Mouse (Mus musculus) fibroblast of lung, adult 2 months (primary cell): ENCODE measurements around the gene Gm21905.

ENCODE experiments used
- DNase-seq: peaks from one replicate; pipeline ENCODE4 v3.0.0-alpha.2; 2011; ENCODE audit warnings: low read depth

Gene Gm21905

DNA sequence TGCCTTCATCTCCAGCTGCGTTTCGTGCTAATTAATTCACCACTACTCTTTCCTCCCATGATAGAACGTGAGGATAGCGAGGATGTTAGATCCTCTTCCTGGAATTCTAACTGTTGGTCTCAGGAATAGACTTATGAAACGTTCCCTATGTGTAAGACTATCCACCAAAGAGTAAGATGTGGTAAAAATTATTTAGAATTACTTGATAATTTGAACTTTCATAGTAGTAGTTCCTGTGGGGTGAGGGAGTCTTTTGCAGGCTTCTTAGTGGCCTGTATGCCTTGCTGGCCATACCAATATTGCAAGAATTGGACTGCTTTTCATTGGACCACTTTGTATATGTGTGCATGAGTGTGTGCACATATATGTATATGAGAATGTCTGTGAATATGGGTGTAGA lies at the start of gene Gm21905:
Gene Gm21905 (minus strand): TSS at position 101 of the 400 bp plus-strand sequence.
- no peak for DNase-seq

DNA sequence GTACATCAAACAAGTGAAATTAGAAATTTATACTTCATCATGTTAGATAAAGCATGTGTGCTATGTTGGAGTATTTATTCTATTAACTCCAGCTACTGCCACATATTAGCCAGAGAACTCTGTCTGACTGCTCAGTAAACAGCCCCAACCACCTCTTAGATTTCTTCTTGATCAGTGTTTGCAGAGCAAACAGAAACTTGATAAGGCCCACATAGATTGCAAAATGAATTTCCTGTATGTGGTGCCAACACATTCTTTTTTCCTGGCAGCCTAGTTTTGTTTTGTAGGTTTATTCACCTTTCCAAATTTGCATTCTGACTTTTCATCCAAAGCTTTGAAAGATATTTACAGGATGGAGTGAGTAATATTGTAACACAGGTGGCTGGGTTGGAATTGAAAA lies 44.2 kb upstream of the Gm21905 start:
- DNase-seq = no peak

DNA sequence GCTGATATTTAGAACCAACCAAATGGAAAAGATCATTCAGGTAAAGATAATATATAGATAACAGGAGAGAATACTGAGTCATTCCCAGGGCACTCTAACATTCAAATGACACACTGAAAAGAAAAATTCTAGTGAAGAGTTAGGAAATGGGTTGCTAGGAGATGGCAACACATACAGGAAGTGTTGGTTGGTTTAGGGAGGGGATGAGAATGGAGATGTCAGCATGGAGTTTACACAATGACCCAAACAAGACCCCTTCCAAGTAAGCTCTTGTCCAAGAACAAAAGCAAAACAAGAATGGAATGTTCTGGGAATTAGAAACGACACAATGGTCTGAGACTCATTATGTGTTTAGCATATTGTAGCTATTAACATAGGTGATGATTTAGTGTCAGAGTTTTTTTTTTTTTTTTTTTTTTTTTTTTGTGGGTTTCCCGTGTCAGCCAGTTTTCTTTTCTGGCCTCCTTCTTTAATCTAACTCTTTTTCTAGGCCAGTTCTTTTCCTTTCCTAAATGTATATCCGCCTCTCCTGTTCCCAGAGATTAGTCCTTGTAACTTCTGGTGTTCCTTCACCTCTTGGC lies 35.8 kb upstream of the Gm21905 start:
- no peak for DNase-seq

DNA sequence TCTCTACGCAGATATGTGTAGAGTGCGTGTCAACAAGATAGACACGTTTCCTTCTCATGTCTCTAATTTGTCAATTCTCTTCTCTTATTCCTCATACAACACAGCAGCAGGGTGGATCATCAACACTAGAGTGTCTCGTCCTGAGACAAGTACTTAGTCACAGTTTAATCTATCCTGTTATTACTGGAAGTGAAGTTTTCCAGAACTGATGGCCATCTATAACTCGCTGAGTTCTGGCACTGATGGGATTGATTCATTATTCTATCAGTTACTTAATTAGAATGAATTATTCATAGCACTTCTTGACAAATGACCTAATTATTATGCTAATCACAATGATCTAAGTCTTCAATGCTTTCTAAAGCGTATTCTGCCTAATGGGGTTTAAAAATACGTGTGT lies 23.3 kb upstream of the Gm21905 start:
- no peak for DNase-seq

DNA sequence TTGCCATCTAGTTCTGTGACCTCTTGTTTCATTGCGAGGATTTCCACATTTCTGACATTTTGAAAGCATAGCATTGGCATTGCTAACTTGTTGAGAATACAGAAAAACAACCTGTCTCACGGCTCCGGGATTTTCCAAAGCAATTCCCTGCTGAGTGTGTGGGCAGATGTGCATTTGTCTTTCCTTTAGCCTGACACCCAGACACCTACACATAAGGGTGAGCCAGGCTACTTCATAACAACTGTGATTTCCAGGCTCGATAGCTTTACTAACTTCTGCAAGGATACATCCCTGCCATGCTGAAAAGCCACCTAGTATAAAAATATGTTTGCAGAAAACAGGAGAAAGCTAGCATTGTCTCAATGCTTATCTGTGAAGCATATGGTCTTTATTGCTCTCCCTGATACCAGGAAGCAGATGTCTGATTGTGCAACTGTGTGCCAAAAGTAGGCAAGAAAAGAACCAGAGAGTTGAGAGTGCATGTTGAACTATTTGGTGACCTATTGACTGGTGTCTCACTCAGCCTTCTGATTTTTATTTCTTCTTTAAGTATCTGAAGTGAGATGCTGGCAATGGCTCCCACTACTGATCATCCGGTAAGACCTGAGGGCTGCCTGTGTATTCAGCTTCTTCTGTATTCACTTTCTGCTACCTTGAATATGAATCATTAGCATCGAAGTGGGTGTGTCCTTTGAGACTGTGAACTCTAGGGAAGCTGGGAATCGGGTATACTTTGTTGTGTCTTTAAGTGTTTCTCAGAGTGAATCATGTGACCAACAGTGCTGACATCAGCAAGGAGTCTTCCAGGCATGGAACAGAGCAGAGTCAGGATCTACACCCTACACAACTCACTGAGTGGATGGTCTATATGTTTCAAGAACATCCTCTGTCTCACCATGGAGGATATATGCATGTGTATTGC lies 15.7 kb upstream of the Gm21905 start:
- no peak for DNase-seq

DNA sequence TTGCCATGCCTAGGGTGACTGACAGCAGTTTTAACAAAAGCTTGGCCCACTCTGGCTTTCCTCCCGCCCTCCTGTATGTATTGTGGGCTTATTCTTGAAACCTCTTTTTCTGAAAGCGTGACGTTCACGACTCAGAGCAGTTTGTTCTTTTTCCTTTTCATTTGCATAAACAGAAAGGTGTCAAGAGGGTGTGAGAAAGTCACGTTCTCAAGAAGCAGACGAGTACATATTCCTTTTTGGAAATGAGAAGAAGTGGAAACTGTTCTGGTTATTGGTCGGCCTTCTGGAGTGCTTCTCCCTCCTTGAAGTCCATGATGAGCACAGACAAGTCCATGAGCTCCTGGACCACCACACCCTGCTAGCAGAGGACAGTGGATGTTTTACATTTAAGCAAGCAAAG lies 9.3 kb upstream of the Gm21905 start:
- no peak for DNase-seq

DNA sequence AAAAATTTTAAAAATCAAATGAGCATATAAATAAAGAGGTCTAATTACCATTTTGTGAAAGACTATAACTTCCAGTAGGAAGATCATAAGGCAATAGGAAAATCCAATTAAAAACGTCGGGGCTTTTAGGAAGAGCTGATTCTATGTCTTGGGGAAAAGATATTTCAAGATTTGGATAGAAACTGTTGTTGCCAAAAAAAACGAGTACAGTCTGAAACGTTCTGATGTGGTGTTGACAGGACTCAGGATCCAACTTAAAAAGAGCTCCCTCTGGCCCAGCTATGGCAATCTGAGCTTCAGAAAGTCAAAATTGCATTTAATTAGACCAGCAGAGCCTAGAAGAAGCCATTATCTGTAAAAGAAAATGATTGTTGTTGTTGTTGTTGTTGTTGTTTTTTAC lies 7.9 kb upstream of the Gm21905 start:
- no peak for DNase-seq

DNA sequence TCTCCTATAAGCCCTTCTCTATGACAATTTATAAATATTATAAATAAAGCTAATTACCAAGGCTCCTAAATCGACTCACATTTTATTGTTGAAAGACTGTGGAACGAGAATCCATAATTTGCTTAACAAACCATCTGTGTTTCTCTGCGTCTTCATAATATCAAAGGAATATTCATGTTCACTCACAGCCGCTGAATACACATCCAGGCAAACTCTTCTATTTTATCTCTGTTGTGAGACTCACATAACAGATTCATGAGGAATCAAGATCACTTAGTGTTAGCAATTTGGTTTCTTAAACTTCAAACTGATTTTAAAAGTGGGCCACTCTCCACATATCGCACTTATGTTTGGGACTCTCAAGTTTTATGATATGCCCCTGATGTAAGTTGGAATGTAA lies 1.9 kb upstream of the Gm21905 start:
- no peak for DNase-seq

DNA sequence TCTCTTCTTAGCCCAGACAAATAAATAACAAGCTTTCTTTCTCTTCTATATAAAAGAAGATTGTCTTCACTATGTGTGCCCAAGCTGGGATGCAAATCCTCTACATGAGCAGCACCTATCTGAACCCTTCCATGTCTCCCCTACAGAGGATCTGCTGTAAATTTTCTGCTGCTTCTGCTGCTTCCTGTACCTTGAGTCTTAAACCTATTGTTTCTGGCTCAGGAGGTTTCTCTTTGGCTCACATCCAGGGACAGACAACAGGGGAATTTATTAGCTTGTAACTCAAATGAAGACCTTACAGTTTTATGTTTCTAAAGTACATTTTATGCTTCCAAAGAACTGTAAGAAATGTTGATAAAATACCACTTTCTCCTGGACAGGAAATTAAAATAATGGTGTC lies 785 bp upstream of the Gm21905 start:
- no peak for DNase-seq

DNA sequence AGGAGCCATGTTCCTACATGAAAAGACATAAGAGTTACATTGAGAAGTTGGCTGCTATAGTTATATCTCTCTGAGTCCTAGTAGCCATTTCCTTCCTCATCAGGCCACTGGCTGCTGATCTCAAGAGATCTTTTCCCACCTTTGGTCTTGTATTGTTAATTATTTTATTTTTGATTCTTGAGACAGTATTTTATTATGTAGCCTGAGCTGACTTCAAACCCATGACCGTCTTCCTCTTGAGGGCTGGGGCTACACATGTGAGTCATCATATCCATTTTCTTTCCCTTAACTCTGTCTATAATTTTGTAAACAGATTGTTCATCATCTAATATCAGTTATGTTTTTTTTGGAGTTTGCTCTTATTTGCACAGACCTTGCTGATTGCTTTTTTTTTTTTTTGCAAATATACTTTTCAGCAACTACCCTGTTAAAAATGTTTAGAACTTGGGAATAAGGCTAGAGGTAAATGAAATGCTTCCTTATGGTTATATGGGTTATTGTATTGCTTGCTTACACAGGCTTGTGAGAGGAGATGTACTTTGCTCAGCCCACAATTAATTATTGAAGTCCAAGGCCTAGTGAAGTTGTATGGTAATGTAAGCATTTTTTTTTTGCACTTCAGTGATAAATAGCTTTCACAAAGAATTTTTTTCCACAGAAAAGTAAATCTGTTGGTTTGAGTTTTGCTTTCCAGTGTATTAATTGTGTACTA lies 2.0 kb downstream of the Gm21905 start:
- no peak for DNase-seq

DNA sequence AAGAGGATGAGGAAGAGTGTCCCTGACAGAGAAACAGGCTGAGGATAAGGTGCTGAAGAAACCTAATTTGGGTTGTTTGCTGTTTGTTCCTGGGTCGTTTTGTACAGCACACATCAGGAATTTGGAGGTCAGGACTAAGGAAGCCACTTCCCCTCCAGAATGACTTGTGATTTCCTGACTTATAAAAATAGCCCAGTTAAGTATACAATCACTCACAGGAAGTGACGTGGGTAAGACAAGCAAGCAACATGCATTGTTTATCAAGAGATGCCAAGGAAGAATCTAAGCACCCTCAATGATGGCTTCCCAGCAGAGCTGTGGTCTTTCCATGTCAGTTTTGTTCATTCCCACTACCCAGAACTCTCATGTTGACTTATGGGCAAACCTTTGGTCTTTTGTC lies 3.0 kb downstream of the Gm21905 start:
- no peak for DNase-seq

DNA sequence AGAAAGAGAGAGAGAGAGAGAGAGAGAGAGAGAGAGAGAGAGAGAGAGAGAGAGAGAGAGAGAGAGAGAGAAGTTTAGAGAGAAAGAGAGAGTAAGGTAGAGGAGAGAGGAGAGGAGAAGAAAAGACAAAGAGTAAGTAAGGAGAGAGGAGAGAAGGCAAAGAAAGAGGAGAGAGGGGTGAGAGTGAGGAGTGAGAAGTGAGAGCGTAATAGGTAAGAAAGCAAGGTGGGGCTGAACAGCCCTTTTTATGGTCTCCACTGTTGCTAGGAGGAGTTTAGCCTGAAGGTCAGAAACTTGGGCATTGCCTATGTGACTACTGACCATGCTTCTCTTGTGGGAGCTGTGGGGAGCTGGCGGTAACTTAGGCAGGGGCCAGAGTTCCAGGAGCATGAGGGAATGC lies 4.9 kb downstream of the Gm21905 start, which contains the start of gene Gm5108:
Gene Gm5108 (plus strand): TSS at position 301 of the 400 bp plus-strand sequence.
- no peak for DNase-seq

DNA sequence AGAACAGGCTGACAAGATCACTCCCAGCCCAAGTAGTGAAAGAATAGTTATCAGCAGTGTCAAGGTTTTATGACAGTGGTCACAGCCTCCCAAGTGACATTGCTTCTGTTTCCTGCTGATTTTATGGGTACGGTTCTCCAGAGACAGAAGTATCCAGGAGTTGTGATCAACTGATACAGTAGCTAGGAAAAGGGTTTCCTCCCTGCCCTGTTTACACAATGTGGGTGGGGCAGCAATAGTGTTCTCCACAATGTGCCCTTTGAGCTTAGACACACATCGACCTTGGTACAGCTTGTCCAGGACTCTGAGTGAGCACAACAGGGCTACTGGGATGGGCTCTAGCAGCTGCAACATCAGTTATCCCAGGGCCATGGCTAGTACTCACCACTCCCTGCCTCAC lies 14.6 kb downstream of the Gm21905 start:
- DNase-seq = no peak

DNA sequence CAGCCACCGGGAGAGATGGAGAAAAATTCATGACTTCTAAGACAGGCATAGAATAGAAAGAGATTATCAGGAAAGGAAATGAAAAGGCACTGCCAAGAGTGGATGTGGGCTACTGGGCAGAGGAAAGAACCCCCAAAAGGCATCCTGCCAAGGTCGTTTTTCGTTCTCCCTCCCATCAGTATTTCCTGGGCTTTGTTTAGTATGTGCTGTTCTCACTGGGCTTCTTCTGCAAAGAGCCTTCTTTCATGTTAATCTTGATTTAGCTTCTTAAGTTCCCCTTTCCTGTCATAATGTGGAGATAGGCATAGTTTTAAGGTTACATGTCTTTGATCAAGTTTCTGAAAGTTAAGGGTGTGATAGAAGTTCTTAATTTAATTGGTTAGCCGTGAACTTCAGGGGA lies 15.6 kb downstream of the Gm21905 start:
- DNase-seq = no peak

DNA sequence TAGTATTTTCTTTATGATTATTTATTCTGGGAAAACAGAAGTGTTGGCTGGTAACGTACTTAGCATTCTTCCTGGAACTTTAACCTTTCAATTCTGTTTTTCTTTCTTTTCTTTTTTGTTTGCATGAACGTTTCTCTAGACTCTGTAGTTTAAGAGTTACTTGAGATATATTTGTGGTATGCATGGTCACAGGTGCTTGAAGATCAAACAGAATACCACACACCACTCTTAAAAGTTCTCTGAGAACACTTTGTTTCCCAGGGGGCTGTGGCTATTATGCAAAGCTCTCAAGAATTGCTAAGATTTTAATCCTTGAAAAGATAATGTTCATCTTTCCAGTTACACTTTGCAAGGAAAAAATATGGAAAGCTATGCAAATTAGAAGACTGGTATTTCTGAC lies 41.7 kb downstream of the Gm21905 start:
- no peak for DNase-seq

DNA sequence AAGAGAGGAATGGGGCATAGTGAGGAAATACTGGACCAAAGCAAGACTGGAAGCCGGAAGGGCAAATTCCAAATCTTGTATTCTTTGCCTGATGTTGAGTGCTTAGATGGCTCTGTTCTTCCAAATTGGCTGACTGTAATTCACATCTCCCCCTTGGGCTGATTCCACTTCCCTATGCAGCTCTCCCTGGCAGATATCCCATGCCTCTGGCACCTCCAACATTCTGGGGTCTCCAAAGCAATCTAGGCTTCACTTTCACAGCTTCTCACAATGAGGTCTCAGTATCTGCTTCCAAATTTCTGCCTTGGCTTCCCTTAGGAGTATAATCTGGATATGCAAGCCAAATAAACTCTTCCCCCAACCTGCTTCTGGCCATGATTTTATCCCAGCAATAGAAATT lies 47.3 kb downstream of the Gm21905 start:
- DNase-seq = no peak

DNA sequence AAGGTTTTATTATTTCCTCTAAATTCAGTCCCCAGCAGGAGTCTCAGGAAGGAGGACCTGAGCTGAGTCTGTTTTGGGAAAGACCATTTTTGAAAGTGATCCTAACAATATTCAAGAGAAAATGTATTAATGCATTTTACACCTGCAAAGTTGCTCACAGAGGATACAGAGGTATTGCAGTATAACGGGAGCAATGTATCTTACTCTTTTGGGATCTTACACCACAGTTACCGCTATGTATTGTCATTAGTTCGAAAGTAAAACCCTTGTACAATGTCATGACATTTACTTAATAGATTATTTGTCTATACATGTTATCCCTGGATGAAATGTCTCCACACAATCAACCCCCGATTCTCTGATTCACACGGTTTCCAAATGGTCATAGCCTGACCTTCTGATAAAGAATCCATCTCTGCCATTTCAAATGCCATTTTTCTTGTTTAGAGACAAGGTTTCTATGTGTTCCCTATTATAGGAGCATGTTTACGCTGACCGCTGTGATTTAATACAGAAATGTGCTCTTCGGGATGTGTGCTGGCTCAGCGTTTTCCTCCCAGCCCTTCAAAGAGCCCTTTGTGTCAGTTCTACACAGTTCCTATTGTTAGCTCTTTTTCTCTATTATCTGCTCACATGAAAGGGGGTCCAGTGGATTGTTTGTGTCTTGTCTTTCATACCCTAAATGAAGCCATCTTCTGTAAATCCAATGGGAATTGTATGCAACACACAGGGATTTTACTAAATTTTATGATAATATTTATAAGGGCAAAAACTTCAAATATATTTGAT lies 61.6 kb downstream of the Gm21905 start:
- no peak for DNase-seq

DNA sequence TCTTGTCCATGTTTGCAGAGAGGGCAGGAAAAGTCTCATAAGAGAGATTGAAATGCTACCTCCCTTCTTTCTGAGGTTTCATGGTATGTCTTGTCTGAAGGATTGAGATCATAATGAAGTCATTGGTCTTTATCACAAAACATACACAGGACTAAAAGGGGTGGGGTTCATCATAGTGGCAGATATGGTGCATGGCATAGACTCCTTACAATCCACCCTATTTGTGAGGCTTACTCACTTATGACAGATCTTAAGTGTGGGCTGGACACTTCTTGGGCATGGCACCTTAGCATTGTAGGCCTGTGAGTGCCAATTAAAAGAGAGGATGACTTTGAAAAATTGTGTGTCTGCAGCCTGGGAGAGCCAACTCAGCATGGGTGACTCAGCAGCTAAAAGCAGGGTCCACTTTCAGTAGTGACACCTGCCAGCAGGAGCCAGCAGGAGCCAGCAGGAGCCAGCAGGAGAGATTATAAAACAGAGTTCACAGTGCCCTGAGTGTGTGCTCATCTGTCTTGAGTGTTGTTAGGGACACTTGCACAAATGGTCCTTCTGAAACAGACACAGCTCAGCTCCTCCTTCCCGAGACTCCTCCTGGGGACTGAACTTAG lies 62.6 kb downstream of the Gm21905 start:
- no peak for DNase-seq
